Mouse (Mus musculus): ENCODE data around the gene Mllt10.
A peak's percentile ranks its signal among the peaks of the same experiment; 100 is the strongest.

Gene Mllt10

DNA sequence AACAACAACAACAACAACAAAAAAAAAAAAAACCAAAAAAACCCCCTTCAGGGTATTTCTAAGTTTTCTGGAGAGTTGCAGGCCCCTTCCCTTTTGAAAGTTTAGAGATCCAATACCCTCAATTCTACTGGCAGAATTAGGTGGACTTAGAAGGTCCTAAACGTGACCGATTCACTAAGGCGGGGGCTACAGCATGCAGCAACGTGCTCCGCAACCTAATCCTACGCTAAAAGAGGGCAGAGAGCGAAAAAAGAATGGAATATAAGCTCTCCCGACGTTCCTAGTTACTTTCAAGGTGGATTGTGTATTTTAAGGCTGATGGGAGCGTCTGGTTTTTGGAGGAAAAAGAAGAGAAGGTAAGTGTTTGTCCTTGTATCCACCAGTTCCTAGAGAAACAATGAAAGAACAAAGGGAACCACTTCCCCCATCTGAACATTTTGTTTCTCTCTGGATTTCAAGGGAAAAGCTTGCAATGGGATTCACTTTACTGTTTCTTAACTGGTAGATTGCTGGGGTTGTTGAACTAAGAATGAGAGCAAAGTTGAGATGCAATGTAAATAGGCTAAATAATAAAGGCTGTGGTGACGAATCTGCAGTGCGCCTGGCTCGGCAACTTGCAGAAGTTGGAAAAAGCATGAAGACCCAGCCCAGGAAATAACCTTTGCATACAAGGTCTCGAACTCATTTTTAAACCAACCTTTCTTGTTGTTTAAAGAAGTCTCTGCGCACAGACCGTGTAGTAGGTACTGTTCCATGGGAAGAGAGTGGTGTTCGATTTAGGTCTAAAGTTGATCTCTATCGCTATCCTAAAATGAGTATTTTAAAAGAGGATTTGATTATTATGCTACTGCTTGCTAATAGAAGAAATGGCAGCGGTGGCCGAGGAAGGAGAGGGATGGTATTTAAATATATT is at the start of gene Mllt10:
Mllt10 (plus strand) TSS at position 222 of the 913 bp plus-strand sequence.
- peak in 1 of 2 experiments; percentile 61 for DNase-seq (ENCODE audit: low spot score in 2 of 2)

DNA sequence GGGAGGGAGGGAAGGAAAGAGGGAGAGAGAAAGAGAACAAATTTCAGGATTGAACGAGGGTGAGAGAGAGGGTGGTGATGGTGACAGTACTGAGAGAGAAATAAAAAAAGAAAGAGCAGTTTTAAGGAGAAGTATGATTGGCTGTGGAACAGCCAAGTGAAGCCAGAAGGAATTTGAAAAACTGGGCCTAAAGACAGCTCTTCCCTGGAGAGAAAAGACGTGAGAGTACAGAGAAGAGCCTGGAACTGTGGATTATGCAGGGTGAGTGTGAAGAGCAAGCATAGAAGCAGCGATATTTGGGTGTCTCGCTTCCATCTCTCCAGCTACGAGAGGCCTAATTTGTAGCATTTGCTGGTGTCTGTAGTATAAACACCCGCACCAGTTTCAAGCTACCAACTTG is 43.8 kb upstream of the Mllt10 start:
- no peak for DNase-seq (ENCODE audit: low spot score in 2 of 2)

DNA sequence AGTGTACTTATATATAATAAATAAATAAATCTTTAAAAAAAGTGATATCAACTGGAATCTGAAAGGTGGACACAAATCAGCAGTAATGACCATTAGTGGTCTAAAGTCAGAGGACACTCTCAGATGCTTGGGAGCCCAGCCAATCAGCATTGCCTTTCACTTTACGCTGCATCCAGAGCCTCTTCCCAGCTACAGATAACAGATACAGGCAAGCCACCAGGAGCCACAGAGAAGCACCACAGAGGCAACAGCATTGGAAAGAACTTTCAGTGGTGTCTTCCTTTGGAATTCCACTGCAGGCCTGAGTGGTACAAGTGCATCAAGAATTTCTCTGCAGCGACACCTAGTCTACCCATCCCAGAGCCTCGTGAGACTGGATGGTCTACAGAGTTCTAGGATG is 42.2 kb upstream of the Mllt10 start:
- DNase-seq (ENCODE audit: low spot score in 2 of 2): no peak

DNA sequence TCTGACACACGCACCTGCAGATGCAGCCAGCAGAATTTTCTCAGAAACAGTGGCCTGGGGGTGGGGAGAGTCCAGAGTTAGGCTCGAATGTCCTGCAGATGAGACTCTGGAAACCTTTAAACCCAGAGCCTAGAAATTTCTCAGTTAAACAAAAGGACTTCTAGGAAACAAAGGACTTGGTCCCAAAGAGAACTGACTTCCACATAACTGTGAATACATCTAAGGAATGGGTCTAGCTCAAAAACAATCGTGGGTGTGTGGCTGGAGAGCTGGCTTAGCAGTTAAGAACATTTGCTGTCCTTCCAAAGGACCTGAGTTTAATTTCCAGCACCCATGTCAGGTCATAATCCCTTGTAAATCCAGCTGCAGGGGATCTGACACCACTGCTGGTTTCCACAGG is 39.5 kb upstream of the Mllt10 start:
- no peak for DNase-seq (ENCODE audit: low spot score in 2 of 2)

DNA sequence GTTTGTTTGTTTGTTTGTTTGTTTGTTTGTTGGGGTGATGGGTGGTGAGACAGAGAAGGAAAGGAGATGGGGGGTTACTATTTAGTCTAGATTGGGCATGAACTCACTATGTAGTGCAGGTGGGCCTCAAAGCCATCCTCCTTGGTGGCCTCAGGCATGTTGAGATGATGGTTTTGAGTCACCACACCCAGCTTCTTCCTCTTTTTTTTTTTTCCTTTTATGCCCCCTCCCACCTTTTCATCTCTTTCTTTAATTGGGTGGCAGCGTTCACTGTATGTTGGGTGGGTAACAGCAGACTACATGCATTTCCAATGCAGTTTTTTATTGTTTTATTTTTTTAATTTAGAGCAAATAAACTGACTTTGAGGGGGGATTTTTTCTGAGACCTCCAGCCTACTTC is 38.4 kb upstream of the Mllt10 start:
- no peak for DNase-seq (ENCODE audit: low spot score in 2 of 2)

DNA sequence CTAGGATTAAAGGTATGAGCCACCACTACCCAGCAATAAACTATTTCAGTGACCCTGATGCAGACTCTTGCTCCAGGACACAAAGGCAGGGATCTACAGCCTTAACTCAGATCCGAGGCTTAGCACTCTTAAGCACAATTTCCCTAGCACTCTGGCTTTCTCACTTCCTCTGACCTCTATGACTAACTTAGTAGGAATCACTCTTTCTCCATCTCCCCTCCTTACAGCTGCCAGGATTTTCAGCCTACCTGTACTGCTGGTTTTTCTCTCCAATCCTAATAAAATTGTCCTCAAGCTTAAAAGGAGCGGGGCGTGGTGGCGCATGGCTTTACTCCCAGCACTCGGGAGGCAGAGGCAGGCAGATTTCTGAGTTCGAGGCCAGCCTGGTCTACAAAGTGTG is 37.7 kb upstream of the Mllt10 start:
- no peak for DNase-seq (ENCODE audit: low spot score in 2 of 2)

DNA sequence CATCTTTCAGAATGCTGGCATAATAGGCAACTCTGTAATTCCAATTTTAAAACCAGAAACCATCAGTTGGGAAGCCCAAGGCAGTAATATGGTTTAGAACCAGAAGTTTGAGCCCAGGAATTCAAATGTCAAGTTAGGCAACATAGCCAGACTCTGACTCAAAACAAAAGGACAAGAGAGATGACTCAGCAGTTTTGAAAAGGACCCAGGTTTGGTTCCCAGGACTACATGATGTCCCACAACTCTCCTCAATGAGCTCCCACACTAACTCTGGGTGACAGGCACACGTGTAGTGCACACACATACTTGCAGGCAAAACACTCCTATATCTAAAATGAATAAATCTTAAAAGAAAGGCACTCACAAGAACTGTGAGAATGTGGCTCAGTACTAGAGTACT is 35.9 kb upstream of the Mllt10 start:
- no peak for DNase-seq (ENCODE audit: low spot score in 2 of 2)

DNA sequence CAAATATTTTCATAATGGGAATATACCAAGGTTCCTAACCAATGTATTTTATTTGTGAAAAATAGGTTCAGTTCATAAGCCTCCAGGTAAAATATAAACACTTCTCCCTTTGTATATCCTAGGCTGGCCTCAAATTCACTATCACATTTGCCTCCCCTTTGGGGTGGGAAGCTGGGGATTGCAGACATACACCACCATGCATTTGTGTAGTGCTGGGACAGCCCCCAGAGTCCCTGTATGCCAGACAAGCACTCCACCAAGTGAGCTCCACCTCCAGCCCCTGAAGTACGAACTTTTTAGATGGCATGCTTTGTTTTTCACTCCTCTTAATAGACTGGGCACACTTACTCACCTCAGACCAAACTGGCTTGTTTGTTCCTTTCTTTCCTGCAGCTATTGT is 32.2 kb upstream of the Mllt10 start:
- no peak for DNase-seq (ENCODE audit: low spot score in 2 of 2)

DNA sequence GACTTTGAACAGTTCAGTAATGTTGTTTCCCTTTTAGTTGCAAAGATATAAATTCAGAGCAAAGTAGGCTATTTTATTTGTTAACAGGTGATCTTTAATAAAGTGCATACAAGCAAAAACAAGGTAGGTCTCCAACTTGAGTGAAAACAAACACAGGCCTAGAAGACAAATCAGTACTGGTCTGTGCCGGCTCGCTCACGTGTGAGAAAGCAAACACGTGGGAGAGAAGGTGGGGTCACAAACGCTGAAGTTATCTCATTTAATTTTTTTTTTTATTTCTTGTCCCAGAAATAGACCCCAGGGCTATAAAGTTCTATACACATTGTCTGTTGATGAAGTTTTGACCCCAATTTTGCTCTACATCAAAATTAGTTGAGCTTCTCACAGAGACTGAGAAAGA is 29.9 kb upstream of the Mllt10 start:
- DNase-seq (ENCODE audit: low spot score in 2 of 2): no peak

DNA sequence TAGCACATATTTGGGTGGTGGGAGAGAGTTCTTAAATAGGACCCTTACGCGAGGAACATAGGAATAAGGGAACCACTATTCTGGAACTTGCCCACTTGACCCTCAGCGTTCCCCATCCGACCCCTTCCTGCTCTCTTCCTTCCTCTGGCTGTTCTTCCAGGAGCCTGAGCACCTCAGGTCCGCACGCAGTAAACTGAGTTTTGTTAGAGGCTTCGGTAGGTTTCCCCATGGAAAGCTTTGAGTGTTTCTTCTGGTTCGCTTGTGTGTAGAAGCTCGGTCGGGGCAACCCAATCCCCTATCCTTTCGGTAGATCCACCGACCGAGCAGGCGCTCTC is 29.3 kb upstream of the Mllt10 start:
- DNase-seq (ENCODE audit: low spot score in 2 of 2): no peak

DNA sequence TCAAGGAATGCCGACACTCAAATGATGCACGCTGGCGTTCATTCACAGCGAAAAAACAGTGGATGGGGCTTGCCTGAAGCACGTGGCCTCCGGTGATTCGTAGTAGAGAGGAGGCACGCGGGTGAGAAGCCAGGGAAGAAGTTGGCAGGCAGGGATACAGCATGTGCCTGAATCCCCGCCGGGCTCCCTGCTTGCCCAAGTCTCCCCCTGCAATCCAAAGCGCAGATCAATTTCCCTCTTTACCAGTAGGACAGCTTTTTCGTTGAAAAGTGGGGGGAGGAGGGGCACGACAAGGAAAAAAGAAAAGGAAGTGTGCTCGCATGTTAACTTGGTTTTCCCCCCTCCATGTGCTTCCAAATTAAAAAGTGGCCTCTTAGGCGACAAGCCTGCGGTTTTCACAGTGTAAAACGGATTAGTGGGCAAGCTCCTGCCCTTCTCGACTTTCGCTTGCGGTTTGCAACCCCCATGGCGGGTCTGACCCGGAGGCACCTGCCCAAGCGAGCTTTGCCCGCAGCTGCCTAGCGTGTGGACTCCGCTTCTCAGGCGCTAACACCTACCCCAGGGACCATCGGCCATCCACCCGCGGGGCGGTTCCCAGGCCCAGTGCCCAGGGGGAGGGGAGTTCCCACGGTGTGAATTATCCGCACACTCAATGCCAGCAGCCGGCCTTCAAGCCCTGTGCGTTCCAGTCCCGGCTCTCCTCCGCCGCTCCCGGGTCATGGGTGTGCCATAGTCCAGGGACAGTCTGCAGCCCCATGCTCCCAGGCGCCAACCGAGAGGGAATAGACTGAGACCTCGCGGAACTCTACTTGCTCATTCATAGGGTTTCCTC is 28.7 kb upstream of the Mllt10 start:
- DNase-seq (ENCODE audit: low spot score in 2 of 2): peak; percentile 36 to 73

DNA sequence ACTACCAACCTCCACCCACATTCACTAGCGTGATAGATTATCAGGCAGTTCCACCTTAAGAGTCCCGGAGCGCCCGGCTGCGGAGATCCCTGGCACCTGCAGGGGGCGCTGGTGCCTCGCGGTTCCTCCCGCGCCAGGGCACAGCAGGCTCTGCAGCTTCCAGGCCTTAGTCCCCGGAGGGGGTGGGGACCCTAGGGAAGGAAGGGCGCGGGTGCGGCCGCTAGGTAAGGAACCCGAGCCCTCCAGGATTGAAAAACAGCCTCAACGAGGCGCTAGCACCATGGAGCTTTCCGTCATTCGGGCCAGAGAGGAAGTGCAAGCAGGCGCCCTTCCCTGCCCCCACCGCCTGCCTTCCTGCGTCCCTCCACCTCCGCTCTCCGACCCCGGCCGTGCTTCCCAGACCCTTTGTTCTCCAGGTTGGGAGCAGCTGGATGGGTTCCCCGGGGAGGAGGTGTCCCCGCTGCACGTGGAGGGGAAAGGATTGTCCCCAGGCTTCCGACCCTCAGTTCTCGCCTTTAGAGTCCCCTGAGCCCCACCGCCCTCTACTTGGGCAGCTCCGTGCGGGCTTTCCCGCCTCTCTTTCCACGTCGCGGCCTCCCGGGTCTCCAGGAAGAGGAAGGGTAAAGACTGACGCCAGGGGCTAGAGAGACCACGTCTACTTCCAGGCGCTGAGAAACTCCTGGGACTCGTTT is 27.4 kb upstream of the Mllt10 start:
- DNase-seq (ENCODE audit: low spot score in 2 of 2): peak; percentile 87 to 97

DNA sequence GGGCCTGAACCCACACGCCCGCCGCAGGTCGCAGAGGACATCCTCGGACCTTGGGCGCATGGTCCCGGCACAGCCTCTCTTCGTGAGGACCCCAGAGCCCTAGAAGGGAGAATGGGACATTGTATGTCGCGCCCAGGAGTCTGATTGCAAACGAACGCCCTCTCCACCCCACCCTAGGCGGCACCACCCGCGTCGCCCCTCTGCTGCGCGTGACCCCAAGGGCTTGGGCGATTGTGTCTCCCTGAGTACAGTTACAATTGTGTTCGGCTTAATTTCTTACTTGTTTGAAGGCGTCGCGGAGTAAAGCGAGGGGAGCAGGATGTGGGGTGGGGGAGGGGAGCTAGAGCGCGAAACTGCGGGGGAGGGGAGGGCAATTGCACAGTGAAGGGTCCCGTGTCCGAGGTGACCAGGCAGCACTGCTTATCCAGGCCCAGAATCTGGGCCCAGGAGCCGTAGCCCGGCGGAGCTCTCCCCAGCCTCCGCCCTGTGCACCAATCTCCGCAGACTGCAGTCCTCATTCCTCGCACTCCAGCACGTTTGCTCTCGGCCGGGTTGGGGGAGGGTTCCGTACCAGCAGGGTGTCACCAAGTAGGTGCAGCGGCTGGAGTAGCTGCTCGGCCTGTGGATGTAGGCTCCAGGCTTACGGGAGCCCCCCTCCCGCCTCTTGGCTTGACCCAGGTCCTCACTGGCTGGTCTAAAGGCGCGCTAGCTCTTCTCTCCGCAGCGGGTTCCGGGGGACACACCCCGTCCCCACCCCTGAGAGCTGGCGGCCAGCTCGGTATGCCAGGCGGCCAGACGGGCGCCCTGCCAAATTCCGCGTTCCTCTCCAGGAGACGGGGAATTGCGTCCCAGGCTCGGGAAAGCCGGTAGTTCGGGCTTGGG is 26.7 kb upstream of the Mllt10 start:
- peak; percentile 56 to 81 for DNase-seq (ENCODE audit: low spot score in 2 of 2)

DNA sequence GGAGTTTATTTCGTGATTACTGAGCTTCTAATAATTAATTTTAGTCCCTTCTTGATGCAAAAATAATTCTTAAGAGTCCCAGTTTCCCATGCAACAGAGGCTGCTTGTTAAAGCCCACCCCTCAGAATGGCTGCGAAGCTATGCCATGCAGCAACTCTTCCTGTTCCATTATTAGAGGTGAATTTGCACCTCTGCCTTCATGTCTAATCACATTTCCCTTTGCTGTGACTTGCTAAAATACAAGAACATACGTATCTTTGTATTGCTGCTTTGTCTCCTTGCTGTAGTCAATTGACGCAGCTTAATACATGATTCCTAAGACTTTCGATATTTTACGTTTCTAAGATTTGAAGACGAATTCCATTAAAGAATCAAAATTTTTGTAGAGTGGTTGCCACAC is 25.4 kb upstream of the Mllt10 start:
- DNase-seq (ENCODE audit: low spot score in 2 of 2): no peak

DNA sequence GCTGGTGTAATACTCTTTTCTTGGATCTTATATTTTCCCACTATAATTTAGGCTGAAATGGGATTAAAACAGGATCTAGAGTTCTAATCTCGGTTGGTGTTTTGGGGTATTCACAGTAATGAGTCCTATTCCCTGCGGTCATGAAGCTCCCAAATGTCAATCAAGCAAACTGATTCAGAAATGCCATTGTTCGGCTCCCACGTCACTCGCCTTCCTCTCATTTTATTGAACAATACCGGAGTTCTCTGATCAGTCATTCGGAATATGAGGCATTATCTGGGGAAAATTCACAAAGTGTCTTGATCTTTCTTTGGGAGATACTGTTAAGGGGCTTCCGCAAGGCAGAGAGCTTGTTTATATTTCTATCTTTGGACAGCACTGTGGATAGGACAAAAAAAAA is 24.5 kb upstream of the Mllt10 start:
- DNase-seq (ENCODE audit: low spot score in 2 of 2): no peak

DNA sequence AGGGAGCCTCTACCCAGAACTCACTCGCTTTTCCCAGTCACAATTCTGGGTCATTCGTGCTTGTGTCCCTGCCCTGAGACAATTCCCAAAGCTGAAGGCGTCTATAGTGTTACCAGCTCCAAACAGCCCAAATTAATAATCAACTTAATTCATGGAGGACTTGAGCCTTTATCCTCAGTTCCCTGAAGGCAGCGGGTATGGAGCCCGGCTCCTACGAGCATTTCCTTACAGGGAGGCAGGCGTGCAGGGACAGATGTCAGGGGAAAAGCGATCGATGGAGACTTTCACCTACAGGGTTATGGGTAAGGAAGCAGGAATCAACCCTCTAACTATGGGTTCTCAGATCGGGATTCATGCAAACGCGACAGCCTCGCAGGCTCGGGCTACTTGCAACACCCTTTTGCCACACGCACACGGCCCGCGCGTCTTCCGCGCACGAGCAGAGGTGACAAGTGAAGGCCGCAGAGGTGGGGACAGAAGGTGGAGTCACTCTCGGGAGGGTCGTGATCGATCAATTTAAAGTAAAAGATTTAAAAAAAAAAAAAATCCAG is 23.7 kb upstream of the Mllt10 start:
- DNase-seq (ENCODE audit: low spot score in 2 of 2): no peak

DNA sequence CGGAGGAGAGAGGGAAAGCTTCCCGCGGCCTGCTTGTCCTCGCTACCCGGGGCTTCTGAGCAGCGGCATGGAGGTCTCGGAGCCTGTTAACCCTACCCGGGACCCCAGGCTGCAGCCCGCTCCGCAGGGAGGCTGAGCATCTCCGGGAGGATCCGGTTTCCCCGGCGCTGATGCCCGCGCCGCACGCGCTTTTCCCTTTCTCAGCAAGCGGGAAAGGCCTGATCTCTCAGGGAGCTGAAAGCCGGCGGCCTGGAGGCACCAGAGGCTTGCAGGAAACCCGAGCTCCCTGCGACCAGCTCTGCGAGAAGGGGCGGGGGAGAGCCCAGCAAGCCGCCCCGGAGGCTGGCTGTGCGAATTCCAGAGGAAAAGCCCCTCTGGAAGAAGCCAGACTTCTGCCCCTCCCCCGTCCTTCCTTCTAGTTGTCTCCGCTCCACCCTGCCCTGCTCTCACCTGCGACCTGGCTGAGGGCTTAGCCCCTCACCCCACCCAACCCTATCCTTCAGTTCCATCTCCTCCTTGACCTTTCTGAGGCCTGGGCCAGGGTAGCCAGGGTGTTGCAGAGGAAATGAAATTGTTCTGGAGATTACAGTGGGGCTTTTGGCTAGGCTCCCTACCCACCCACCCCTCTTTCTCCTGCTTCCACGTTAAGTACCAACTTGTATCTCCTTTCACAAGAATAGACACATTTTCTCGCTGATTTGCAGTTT is 23.1 kb upstream of the Mllt10 start:
- DNase-seq (ENCODE audit: low spot score in 2 of 2): no peak

DNA sequence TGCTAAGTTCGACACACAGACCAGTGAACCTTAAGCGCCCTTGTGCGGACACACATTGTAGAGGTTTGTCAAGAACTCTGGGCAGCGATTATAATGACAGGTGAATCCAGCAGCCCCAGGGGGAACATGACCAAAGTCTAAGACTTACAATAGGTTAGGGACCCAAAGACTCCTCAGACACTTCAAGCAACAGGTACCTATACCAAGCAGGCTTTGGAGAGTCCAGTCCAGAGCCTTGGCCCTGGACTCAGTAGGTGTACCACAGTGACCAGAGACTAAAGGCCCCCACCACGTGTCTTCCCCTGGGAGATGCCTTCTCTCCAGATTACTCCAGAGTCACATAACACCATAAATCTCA is 22.5 kb upstream of the Mllt10 start:
- DNase-seq (ENCODE audit: low spot score in 2 of 2): no peak

DNA sequence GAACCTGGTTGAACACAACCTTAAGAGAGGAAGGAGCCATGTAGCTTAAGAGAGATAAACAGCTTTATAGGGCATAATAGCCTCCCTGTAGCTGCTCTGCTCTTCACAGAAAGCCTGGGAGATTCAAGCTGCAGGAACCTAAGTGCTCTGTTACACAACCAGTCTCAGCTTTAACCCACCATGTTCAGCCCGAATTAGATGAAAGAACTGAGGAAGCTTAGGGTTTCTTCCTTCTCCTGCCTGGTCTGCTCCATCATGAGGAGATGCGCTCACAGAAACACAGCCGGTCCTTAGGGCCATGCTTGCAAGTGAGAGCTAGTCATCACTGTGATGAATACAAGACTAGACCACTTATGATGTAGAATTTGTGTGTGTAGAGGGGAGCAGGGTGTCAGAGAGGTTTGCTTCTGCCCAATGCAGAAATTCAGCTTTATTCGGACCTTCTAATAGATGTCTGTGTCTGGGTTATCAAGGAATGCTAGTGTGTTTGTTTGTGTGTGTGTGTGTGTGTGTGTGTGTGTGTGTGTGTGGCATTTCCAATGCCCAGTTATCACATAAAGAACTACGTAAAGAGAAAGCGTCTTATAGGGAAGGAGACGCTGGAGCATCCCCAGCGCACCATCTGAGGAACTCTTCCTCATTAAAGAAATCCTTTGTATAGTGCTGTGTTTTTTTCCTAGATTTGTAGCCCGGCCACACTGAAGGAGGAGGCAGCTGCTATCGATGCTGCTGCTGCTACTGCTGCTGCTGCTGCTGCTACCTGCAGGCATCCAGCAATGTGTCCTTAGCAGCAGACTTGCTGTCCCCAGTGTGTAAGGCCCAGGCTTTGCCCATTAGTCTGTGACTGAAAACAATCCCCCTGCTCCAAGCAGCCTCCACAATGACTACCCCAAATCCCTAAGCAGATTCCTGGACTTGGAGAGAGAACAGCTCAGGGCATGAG is 21.6 kb upstream of the Mllt10 start:
- no peak for DNase-seq (ENCODE audit: low spot score in 2 of 2)
